Mouse (Mus musculus): Measurements from ENCODE around the gene Gm44965.

The Gm44965 gene

DNA sequence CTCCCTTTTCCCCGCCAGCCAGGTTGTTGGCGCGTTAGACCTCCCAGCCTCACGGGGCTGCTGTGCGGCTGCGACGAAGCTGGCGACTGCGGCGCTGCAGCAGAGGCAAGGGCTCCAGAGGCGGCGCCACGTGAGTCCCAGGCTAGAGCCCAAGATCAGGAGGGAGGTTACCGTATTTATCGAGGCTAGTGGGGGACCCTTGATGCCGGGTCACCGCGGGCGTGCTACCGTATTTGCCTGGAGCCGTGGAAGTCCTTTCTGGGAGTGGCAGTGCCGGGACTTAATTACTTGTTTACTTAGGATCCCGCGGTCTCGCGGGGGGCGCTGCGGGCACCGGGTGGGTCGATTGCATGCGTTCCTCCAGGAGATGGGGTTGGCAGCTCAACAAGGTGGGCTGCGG, 33.2 kb downstream of the Gm44965 start:
- peak; percentile 41 for DNase-seq

DNA sequence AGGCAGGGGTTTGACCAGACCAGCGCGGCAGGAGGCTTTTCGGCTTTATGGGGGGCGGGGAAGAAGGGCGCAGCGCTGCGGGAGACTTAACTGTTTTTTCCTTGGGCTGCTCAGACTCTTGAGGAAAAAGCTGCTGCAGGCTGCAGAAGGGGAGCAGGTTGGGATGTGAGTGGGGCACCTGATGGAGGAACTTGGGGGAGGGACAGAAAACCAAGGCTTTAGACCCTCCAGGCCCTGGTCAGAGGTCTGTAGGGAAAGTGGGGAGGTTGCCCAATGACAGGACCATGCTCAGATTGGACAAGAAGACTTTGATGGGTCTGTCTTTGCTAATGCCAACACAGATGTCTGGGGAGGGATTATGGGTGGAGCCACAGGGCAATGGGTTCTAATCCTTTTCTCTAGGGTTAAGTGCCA, 33.8 kb downstream of the Gm44965 start:
- no peak for DNase-seq

DNA sequence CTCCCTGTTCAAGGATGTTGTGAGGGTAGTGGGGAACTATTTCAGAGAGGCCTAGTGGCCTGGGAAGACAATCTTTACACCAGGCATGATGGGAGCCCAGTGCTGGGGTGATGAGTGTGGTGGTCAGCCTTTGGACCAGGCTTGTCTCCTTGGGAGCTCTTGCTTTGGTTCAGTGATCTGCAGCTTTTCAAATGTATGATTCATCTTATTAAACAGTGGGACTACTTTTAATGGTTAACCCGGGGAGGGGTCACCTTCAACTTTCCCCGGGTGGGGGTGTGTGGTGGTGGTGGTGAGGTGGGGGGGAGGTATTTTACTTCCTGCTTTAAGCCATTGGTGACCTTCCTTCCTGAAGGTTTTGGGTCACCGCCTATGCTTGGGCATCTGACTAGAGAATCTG, 34.6 kb downstream of the Gm44965 start:
- DNase-seq, result no peak

DNA sequence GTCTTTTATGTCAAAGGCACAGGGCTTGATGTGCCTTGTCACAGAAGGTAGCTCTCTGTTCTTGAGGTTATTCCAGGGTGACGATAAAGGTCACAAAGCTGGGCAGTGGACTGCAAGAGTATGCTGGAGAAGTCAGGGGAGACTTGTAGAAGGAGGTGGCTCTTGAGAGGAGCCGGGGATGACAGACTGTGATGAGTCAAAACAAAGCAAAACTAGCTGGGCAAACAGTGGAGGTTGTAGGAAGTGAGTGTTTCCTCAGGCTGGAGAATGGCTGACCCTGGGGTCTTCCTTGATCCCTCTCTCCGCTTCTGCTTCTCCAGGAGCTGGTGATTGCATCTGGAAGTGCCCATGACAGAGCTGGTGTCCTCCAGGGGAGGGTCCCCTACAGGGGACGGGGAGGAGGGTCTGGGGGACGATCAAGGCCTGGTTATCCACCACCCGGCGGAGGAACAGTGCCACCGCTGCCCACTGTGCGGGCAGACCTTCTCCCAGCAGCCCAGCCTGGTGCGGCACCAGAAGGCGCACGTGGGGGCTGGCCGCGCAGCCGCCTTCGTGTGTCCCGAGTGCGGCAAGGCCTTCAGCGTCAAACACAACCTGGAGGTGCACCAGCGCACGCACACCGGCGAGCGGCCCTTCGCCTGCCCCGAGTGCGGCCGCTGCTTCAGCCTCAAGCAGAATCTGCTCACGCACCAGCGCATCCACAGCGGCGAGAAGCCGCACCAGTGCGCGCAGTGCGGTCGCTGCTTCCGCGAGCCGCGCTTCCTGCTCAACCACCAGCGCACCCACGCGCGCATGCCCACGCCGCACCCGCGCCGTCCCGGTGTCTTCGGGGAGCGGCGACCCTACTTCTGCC, 35.3 kb downstream of the Gm44965 start:
- no peak for DNase-seq

DNA sequence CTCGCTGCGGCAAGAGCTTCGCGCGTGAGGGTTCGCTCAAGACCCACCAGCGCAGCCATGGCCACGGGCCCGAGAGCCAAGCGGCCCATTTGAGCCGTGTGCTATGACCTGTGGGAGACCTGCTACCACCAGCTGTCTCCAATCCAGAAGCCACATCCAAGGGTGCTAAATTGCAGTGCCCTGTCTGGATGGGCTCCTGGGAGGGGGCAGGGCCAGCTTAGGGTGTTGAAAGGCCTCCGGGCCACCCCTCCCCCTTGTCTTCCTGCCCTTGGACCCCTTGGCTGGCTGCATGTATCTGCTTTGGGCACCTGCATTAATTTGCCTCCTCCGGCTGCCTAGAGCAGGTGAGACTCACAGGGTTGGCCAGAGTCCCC, 35.9 kb downstream of the Gm44965 start:
- DNase-seq, result no peak

DNA sequence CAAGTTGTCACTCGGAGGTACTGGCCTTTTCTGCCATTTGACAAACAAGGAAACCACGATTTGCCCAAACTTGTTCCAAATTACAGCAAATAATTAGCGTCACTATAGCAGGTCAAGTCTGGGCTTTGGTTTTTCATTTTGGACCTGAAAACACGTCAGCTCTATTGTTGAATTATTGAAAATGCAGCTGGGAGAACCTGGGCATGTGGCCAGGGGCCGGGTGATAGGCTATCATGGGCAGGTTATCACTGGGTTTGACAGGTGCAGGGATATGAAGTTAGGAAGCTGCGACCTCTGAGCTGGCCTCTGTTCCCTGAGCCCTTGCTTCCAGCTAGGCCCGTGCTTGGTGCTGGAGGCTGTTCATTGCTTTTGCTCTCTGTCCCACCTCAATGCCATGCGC, 37.1 kb downstream of the Gm44965 start:
- DNase-seq, result no peak

DNA sequence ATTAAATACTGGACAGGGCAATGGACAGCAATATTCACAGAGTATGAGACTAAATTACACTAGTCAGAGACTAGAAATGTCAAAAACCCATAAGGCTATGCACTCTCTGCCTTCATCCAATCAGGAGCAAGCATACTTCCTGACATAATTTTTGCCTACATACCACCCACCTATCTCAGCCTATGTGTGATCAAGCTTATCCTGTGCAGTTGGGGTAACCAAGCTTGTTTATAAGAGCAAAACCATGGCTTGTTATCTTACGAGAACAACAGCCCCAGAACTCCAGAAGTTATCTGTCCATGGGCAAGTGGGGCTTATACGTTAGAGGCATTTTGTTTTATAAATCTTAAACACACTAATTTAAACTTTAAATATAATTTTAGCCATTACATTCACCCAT, 41.4 kb downstream of the Gm44965 start:
- no peak for DNase-seq

DNA sequence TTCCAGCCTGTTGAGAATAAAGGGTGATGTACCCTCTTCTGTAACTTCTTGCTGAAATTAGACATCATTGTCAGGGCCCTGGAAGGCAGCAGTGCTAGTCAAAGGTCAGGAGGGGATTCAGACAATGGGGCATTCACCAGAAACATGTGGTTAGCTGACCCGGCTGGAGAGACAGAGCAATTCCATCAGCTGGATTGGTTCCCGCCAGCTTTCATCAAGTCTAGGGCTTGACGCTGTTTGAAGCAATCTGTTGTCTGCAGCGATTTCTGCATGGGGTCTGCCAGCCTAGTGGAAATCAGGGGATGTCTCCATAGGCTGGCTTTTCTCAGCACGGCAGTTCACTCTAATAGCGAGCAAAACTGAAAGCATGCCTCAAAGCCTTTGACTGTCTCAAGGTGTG, 42.8 kb downstream of the Gm44965 start:
- no peak for DNase-seq

DNA sequence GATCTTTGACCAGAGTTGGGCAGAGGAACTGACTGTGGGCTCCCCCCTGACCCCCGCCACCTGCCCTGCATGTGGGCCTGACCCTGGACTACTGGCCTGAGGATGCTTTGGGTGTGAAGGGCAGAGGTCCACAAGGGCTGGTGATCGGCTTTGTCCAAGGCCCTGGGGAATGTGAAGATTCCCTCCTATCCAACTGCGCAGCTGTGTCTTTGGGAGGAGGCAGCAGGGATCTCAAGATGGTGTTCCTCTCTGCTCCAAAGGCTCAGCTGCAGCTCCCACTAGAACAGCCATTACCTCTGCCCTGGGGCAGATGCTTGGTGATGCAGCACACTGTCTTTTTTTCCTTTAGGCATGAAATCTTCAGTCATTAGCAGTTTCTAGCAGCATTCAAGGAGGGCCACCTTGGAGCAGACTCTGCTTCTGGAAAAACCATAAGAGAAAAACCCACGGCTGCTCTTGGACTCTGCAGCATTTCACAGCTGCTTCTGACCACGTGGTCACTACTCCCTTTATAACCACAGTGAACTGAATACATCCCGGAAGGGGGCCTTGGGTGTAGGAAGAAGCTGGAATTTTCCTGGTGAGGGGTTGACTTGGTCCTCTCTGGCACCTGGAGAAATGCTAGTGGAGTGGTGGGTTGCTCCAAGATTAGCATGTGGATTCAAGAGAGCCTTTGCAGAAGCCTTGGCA, 44.2 kb downstream of the Gm44965 start:
- no peak for DNase-seq

DNA sequence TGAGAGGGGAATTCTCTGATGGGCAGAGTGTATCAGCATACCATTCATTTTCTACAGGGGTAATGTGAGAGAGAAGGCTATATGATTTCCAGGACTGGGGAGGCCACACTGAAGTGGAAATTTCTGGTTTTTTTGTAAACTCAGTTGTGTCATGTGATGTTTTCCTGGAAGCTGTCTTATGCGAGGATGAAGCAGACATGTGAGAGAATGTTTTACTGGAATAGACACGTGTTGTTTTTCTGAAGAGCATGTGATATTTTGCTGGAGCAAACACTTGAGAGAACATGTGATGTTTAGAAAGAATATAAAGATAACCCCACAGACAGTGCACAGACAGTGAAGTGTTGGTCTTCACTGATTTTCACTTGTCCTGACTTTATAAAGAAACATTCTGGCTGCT, 44.8 kb downstream of the Gm44965 start:
- DNase-seq, result no peak

DNA sequence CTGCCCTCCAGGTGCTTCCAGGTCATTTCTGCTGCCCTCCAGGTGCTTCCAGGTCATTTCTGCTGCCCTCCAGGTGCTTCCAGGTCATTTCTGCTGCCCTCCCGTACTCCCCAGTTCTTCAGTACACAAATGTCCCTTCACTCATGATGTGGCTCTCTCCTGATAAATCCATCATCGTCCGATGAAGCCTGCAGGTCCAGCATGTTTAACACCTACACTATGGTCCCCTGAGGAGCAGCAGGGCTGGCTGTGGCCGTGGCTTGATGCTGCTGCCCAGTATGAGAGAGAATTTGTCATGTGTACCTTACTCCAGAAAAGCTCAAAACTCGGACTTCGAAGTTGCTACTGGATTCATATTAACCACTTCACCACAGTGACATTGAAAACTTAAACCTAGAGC, 47.6 kb downstream of the Gm44965 start:
- no peak for DNase-seq

DNA sequence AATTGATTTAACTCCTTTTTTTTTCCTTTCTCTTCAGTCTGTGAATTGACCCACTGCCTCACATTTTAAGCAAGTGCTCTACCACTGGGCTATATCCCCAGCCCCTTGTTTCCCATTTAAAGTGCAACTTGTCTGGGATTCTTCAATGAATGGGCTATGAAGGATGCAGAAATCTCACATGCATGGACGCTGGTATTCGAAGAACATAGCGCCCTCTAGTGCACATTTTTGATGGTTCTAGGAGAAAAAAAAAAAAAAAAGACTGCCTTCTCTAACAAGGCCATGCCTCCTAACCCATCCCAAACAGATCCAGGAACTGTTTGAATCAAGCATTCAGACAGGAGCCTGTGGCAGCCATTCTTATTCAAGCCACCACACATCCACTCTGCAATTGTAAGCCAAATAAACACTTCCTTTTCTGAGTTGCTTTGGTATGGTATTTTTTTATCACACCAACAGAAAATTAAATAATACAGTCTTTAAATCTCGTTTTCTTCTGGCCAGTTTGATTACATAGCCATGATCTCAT, 49.1 kb downstream of the Gm44965 start:
- DNase-seq, result no peak

DNA sequence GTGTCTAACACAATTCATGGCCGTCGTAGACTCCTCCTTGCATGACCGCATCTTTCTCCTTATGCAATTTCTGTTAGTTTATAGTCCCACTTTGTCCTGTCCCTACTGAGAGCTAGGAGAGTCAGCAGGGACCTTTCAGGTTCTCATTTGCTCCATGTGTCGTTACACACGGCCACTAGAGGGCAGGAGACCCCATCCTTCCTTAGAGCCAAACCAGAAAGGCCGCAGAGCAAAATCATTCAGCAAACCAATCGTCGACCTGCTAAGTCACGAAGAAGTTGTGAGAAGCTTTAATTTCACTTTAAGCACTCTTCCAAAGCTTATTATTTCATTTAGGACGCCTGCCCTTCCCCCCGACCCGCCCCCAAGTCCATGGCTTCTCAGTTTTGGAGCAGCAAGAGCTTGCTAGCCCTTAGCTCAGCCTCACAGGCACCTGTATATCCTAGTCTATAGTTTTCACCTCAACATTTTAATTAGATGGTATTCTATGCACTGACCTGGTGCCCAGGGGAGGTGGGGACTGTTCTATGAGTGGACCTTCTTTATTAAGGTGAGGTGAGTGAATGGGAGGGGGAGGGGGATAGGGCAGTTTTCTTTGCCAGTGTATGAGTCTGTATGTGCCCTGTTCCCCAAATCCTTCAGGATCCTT, 52.0 kb downstream of the Gm44965 start:
- peak; percentile 65 for DNase-seq

DNA sequence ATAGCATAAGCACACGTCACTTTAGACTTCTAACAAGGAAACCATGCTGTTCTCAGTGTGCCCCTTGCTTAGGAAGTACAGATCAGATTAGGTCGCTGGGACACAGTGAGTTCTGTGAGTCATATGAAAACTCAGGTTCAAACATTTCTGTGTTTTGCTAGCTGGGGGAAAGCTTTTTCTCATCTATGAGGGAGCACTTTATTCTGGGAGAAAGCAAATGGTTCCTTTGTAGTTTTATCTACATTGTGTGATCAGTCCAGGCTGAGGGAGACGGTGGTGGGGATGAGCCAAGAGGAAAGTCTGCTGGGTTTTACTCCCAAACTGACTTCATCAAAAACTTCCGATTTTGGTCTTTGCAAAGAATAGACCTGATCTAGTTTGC, 52.6 kb downstream of the Gm44965 start:
- DNase-seq, result no peak

DNA sequence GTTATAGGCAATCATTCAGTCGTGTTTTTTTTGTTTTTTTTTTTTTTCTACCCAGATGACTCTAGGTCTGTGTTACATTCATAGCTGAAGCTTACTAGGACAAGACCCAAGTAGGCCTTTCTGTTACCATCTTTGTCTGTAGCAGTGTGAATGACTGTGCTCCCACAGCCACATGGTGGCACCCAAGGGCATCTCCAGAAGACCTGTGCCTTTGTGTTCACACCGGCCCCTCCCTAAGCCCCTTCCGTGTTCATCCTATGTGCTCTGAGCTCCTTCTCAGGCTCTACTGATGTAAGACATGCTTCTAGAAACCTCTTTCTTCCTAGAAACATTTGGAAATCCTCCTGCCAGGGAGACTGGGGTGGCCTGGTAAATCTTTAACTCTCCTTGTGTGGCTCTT, 53.3 kb downstream of the Gm44965 start, which contains the start of gene Gimap8:
Gimap8 (plus strand) TSS at position 240 of the 400 bp plus-strand sequence.
- DNase-seq, result peak; percentile 52

DNA sequence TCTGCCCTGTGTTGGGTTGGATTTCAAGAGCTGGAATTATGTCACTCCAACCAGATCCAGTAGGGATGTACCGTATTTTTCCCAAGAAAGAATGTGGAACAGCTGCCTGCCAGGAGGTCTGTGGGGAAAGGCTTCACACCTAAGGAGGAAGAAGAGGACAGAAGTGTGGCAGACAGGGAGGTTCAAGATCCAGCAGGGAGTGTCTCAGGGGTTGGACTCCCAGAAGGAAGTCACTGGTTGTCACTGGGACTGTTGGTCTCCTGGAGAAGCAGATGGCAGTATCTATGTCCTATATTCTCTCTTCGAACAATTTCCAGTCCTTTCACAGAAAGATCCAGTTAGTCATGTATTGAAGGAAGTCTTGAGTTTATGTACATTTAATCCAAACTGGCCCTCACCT, 53.9 kb downstream of the Gm44965 start:
- DNase-seq, result no peak

DNA sequence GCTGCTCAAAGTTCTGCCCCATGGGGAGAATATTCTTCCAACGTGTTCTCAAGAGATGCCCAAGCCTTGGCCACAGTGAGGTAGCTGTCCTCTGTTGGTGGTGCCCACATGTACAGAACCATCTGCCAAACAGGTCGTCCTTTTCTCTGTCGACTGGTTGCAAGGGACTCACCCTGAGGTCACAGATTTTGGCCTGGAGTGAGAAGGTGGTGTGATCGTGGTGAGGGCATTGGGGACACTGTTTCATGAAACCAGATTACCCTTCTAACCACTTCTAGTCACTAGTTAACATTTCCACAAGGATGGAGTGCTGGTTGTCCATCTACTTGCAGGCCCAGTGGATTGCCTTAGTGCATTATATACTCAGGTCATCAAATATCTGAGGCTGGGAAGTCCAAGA, 55.0 kb downstream of the Gm44965 start:
- no peak for DNase-seq

DNA sequence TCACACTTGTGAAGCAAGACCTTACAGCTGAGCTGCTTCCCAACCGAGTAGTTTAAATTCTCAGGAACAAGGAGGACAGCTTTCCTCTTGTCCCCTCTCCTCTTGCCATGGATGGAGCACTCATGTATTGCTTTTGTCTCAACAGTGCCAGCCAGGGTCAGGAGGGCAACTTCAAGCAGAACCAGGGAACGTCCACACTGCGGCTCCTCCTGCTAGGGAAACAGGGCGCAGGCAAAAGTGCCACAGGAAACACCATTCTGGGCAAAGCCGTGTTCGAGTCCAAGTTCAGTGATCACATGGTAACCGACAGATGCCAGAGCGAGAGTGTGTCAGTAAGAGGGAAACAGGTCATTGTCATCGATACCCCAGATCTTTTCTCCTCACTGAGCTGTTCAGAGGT, 56.3 kb downstream of the Gm44965 start:
- no peak for DNase-seq

DNA sequence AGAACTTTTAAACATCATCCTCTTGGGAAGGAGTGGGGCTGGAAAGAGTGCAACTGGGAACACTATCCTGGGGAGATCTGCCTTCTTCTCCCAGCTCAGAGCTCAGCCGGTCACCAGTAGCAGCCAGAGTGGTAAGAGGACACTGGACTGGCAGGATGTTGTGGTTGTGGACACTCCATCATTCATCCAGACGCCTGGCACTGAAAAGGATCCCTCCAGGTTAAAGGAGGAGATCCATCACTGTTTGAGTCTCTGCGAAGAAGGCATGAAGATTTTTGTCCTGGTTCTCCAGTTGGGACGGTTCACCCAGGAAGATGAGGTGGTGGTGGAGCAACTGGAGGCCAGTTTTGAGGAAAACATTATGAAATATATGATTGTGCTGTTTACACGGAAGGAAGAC, 65.0 kb downstream of the Gm44965 start:
- DNase-seq, result no peak

DNA sequence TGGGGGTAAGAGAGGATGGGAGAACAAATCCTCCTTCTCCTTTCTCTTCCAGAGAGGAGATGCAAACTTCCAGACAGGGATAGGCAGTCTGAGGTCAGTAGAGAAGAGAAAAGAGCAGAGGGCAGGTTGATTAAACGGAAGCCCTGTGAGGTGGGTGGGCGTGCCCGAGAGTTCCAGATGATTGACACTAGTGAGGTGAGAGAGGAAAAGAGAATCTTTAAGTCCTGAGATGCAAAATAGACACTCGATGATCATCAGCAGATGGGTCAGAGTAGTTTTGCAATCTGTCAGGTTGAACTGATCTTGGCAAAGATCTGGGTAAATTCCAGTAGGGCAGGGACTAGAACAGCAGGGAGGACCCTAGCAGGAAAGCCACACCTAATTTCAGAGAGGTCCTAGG, 71.0 kb downstream of the Gm44965 start:
- no peak for DNase-seq

DNA sequence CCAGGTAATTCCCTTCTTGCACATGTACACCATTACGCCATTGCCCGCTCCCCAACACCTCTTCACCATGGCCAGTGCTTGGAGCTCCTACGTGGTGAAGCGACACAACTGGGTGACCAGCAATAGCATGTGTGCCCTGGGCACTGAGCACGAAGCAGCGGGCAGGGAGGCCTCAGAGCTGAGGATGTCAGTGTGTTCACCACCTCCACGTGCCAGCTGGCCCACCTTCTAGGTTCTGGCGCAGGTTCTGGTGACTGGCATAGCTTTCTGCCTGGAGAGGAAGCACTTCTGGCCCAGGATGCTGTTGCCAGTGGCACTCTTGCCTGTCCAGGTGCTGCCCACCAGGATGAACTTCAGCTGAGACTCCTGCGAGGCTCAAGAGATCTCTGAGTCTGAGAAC, 71.7 kb downstream of the Gm44965 start:
- no peak for DNase-seq

DNA sequence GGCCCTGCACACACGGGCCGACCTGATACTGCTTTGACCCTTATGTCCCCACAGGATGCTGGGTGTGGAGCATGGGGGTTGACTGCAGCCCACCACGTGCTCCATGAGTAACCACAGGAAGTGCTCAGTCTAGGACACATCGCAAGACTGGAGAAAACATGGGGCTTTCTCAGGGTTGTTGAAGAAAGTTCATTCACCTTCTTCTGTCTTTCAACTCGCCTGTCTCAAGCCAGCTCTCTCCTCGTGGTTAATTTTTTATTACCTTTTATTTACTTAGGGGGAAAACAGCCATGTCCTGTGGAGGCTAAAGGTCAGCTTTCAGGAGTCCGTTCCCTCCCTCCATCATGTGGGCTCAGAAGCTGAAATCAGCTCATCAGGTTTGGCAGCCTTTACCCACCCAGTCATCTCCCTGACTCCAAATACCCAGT, 72.4 kb downstream of the Gm44965 start:
- no peak for DNase-seq

DNA sequence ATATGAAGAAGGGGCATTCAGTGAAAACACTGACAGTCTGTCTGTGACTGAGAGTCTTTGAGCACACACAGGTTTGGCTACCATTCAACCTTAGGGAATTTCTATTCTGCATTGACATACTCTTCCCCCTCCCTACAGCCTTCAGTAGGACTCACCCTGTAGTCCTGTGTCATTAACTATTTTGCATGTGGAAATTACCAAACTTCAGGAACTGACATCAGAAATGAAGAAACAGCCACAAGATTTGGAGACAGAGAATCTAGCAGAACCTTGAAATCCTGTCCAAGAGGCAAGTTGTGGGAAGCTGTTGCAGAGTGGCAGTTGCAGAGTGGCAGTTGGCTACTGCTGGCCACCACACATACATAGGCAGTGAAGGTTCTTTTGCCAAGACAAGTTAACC, 74.3 kb downstream of the Gm44965 start:
- no peak for DNase-seq
